Mouse (Mus musculus) midbrain, embryonic 15.5 days (tissue): ENCODE measurements at regions not wholly inside any gene's neighbourhood (a gene's known extent, or its start where the extent isn't known, plus 50 kb on each side); places are given as distances from the start of the nearest gene placed in this dataset.
A peak's percentile ranks its signal among the peaks of the same experiment; 100 is the strongest.

Experiments used
- ATAC-seq: fragments of 200-750 bp; cut with Nextera tagmentation; replicated peaks from 2 replicates; pipeline ENCODE4 v1.8.0; 2017; ENCODE audit warnings: moderate TSS enrichment
- H3K27ac ChIP-seq: fragments of 300-500 bp; sonication (generic); 2 replicates; pipeline ENCODE4 v1.5.1; 2015; ENCODE audit warnings: mild to moderate bottlenecking, inconsistent platforms
- H3K27me3 ChIP-seq: fragments of 300-500 bp; sonication (generic); replicated peaks from 2 replicates; pipeline ENCODE4 v1.6.1; 2015; ENCODE audit warnings: inconsistent platforms
- H3K36me3 ChIP-seq: fragments of 300-500 bp; sonication (generic); replicated peaks from 2 replicates; pipeline ENCODE4 v1.6.1; 2015; ENCODE audit warnings: inconsistent platforms
- H3K4me1 ChIP-seq: fragments of 300-500 bp; sonication (generic); 2 replicates; pipeline ENCODE4 v1.6.1; 2015; ENCODE audit warnings: inconsistent platforms
- H3K4me2 ChIP-seq: fragments of 300-500 bp; sonication (generic); 2 replicates; pipeline ENCODE4 v1.6.1; 2015; ENCODE audit warnings: inconsistent platforms, mild to moderate bottlenecking, moderate library complexity
- H3K4me3 ChIP-seq: fragments of 300-500 bp; sonication (generic); 2 replicates; pipeline ENCODE4 v1.5.1; 2015; ENCODE audit warnings: mild to moderate bottlenecking, inconsistent platforms
- H3K9ac ChIP-seq: fragments of 300-500 bp; sonication (generic); 2 replicates; pipeline ENCODE4 v1.6.1; 2015; ENCODE audit warnings: mild to moderate bottlenecking, inconsistent platforms
- H3K9me3 ChIP-seq: fragments of 300-500 bp; sonication (generic); 2 replicates; pipeline ENCODE4 v1.6.1; 2016; ENCODE audit warnings: inconsistent platforms
- WGBS: fragments of 180-500 bp; shearing (Covaris S2); methylation state at CpG from one replicate; pipeline ENCODE4 v1.1.7; 2015; ENCODE audit warnings: mixed read lengths; 5-methylcytosine and 5-hydroxymethylcytosine counted together

DNA sequence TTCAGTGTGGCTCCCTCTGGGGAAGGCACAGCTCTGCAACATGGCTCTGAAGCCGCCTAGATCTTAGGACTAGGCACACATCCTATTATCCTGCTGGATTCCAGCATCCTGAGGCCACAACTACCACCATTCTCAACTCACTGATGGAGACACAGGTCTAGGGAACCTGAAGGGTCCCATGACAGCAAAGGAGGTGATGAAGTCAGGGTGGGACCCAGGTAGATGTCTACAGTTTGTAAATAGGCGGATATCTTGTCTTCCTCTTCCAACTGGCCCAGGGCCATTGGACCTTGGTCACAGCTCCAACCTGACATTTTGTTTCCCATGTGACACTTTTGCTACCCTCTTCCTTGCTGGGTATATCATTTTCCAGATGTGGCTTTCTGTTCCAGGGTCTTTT, 106.4 kb downstream of the Vapb start:
- H3K4me1 ChIP-seq, result no peaks in the 10 kb centered on the region
- no peaks in the 10 kb centered on the region for H3K27me3 ChIP-seq
- no peak overlapping the region for H3K27ac ChIP-seq
- no peak overlapping the region for H3K4me3 ChIP-seq
- WGBS, result 89% methylated on average over 2 of the region's 2 CpGs
- no peaks in the 10 kb centered on the region for H3K36me3 ChIP-seq
- no peak for ATAC-seq
- no peak overlapping the region for H3K4me2 ChIP-seq
- H3K9ac ChIP-seq, result no peak overlapping the region
- H3K9me3 ChIP-seq, result no peaks in the 10 kb centered on the region

DNA sequence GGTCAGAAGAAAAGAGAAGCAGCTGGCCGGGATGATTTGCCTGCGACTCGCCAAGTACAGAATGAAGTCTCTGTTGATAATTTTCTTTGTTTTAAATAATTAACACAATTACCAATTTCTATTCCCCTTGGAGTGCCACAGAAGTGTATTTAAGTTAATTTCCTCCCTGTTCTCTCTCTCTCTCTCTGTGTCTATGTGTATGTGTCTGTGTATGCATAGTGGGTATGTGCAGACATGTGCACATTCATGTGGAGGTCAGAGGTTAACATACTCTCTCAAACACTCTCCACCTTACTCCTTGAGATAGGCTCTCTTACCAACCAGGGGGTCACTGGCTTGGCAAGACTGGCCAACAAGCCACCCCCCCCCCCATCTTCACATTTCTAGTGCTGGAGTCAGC, 107.2 kb downstream of the Vapb start:
- ATAC-seq, result no peak

DNA sequence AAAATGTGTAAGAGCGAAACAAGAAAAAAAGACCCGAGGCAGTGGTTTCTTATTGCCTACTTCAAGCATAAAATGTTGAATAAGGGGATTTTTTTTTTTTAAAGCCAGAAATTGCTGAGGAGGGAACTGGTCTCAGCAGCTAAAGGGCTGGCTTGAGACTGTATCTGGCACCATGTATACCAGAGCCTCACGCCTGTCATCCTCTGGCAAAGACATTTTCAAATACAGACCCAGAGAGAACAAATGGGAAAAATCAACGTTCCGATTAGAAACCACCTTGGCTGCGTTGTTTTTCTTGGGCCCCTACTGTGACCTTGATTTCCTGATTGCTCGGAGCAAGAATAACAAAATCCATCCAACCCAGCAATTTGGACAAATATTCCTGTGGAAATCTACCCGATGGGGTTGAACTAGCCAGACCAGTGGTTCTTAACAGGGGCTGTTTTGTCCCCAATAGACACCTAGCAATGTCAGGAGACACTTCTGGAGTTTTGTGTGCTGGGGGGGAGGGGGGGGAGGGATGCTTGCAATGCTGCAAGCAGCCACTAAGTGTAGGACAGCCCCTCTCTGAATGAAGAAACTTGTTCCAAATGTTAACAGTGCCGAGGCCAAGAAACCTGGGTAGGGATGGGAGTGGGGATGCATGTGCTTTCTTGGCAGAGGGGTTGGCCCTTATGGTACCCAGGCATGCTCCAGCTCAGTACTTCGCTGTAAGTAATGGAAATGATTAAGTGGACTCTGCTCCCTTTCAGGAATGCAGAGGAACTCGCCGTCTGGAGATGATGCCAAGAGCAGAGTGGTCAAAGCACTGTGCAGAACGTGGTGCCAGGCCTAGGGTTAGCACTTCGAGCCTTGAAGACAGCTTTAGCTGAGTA, 108.1 kb downstream of the Vapb start:
- H3K4me1 ChIP-seq, result no peaks in the 10 kb centered on the region
- 85% methylated on average over 14 of the region's 14 CpGs for WGBS
- H3K9ac ChIP-seq, result no peak overlapping the region
- ATAC-seq, result no peak
- H3K36me3 ChIP-seq, result no peaks in the 10 kb centered on the region
- no peak overlapping the region for H3K27ac ChIP-seq
- H3K9me3 ChIP-seq, result no peaks in the 10 kb centered on the region
- no peak overlapping the region for H3K4me2 ChIP-seq
- H3K4me3 ChIP-seq, result no peak overlapping the region
- H3K27me3 ChIP-seq, result no peaks in the 10 kb centered on the region

More for the DNA sequence above, 107.2 kb downstream of the Vapb start:
- no peaks in the 10 kb centered on the region for H3K4me1 ChIP-seq
- no peaks in the 10 kb centered on the region for H3K9me3 ChIP-seq
- no peaks in the 10 kb centered on the region for H3K36me3 ChIP-seq
- H3K4me2 ChIP-seq, result no peak overlapping the region
- H3K4me3 ChIP-seq, result no peak overlapping the region
- no peak overlapping the region for H3K9ac ChIP-seq
- 78% methylated on average over 3 of the region's 3 CpGs for WGBS
- no peaks in the 10 kb centered on the region for H3K27me3 ChIP-seq
- H3K27ac ChIP-seq, result no peak overlapping the region

DNA sequence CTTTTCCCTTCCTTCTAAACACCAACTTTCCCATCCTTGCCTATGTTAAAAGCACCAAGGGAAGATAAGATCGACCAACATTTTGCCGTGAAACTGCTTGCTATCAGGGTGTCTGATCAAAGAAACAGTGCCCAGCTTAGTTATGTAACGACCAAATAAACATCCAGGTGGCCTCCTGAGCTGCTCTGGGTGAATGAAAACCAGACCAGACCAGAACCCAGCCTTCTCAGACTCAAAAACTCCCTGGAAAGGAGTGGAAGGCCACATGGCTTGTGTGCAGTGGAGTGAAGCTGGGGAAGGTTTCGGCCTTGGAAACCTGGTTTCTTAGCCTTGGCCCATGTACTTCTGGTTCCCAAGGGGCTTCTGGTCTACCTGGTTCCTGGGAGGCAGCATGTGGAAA, 113.7 kb downstream of the Vapb start:
- Histone ChIP-seq H3K9ac (no peak overlapping the region), H3K27me3 (no peaks in the 10 kb centered on the region), H3K9me3 (no peaks in the 10 kb centered on the region), H3K4me2 (no peak overlapping the region), H3K36me3 (no peaks in the 10 kb centered on the region), H3K27ac (no peak overlapping the region), H3K4me1 (peaks cover 5% of the 10 kb centered on the region), H3K4me3 (no peak overlapping the region)
- ATAC-seq, result no peak
- 87% methylated on average over 4 of the region's 4 CpGs for WGBS

DNA sequence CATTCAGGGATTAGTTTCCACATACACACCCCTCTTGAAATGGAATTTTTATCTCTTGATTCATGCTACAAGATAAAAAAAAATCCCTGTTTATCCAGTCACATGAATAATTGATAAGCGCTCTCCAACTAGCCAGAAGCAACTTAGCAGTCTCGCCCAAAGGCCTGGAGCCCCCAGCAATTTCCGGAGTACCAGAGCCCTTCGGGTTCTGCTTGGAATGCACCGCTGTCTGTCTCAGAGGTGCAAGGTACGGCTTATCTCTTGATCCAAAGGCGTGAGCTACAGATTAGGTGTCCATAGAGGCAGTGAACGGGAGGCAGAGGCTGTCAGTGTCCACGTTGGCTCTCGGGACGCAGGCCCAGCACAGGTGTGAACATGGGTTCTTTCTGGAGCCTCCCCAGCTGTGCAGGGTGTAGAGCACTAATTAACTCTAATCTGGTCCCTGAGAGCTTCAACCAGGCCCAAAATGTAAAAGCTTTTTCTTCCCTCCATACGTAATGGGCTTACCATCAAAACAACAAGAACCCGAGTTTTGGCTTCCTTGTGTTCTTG, 116.9 kb downstream of the Vapb start:
- no peaks in the 10 kb centered on the region for H3K27me3 ChIP-seq
- WGBS, result 42% methylated on average over 13 of the region's 13 CpGs
- no peak overlapping the region for H3K4me2 ChIP-seq
- H3K36me3 ChIP-seq, result no peaks in the 10 kb centered on the region
- peaks cover 5% of the 10 kb centered on the region for H3K4me1 ChIP-seq
- no peaks in the 10 kb centered on the region for H3K9me3 ChIP-seq
- H3K9ac ChIP-seq, result no peak overlapping the region
- H3K27ac ChIP-seq, result 0 out of 2 replicates have a peak overlapping the region, but pooled peaks have one; percentile 16
- H3K4me3 ChIP-seq, result no peak overlapping the region
- ATAC-seq, result peak; percentile 68; the same call in 1 of the 2 replicates

DNA sequence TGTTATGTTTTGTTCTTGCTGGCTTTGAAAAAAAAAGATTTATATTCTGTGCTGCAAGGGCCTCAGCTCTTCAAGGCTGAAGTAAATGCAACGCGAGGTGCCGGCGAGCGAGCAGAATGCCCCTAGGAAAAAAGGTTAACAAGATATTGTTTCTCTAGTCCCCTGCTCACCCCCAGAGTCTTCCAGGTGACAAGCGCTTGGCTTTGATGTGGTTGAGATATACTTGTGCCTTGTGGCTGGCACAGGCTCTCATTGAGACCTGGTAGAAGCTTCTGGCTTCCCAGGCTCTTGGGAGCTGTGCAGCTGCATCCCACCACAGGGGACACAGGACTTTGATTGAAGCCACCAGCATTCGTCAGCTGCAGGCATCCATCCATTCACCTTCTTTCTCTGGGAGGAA, 117.5 kb downstream of the Vapb start:
- Histone ChIP-seq H3K36me3 (no peaks in the 10 kb centered on the region), H3K4me2 (no peak overlapping the region), H3K4me1 (peaks cover 5% of the 10 kb centered on the region), H3K9me3 (no peaks in the 10 kb centered on the region), H3K9ac (no peak overlapping the region), H3K27me3 (no peaks in the 10 kb centered on the region), H3K4me3 (no peak overlapping the region), H3K27ac (0 out of 2 replicates have a peak overlapping the region, but pooled peaks have one; percentile 32)
- peak; percentile 55; the same call in 1 of the 2 replicates for ATAC-seq
- WGBS, result 49% methylated on average over 7 of the region's 7 CpGs

DNA sequence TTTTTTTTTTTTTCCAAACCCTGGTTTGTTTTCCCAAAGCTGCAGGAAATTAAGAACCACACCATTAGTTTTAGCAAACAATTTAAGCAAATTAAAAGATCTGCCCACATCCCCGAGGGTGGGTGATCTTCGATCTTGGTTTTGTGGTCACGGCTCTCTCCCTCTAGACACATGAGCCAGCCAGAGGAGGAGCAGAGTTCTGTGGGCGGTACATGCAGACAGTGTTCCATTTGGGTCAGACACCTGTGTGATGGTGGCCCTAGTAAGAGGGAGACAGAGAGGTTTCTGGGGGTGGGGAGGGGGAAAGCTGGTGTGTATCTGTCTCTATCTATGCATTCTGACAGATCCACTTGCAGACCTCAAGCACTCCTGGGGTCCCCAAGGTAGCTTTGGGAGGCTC, 118.0 kb downstream of the Vapb start:
- ATAC-seq, result no peak
- Histone ChIP-seq H3K9ac (no peak overlapping the region), H3K27me3 (no peaks in the 10 kb centered on the region), H3K9me3 (no peaks in the 10 kb centered on the region), H3K27ac (no peak overlapping the region), H3K4me3 (no peak overlapping the region), H3K36me3 (no peaks in the 10 kb centered on the region), H3K4me1 (peaks cover 5% of the 10 kb centered on the region), H3K4me2 (no peak overlapping the region)
- 84% methylated on average over 4 of the region's 4 CpGs for WGBS

DNA sequence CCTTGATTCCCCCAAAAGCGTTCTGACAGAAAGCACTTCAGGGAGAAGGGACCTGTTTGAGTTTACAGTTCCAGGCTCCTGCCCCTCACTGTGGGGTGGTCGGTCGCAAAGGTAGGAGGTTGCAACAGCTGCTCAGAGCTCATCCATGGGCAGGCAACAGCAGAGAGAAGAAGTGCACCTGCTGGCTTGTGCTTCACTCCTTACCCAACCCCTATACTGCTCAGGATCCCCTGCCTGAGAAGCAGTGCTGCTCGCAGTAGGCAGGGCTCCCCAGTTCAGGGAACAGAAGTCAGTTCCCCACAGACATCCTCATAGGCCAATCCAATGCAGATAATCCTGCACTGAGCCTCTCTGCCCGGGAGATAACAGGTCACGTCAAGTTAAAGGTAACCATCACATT, 119.7 kb downstream of the Vapb start:
- 79% methylated on average over 6 of the region's 6 CpGs for WGBS
- no peak for ATAC-seq
- Histone ChIP-seq H3K9ac (no peak overlapping the region), H3K9me3 (no peaks in the 10 kb centered on the region), H3K36me3 (no peaks in the 10 kb centered on the region), H3K27me3 (no peaks in the 10 kb centered on the region), H3K4me1 (peaks cover 5% of the 10 kb centered on the region), H3K4me2 (no peak overlapping the region), H3K27ac (no peak overlapping the region), H3K4me3 (no peak overlapping the region)

DNA sequence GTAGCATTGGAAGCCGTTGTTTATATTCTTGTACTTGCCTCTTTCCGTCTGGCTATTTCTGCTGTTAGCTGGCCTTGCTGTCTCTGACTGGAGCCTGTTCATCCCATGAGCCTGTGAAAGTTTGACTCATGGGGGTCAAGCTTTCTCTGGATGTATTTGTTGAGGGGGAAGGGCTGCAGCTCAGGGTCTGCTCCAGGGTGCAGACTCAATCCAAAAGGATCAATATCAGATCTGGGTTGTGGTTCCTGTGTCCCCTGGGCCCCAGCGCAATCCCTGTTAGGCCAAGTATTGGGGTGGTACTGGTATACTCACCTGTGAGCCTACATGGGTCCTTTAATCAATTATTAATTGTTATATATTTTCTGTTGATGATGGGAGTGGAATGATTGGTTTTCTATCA, 135.7 kb downstream of the Vapb start:
- Histone ChIP-seq H3K27me3 (no peaks in the 10 kb centered on the region), H3K4me2 (no peak overlapping the region), H3K36me3 (no peaks in the 10 kb centered on the region), H3K4me1 (no peaks in the 10 kb centered on the region), H3K9ac (no peak overlapping the region), H3K9me3 (no peaks in the 10 kb centered on the region), H3K27ac (no peak overlapping the region), H3K4me3 (no peak overlapping the region)
- ATAC-seq, result no peak
- 95% methylated on average over 3 of the region's 3 CpGs for WGBS
